Mouse (Mus musculus) kidney, adult 2 months (tissue): Measurements from ENCODE around the gene Col11a1.

Source experiments
- CTCF ChIP-seq: fragments of 200-500 bp; conservative IDR thresholded peaks from 2 replicates; pipeline ENCODE4 v1.5.1; 2011; ENCODE audit warnings: low read depth, mild to moderate bottlenecking, control low read depth, low read length, moderate library complexity, mixed read lengths; ENCODE audit not compliant: insufficient read depth, insufficient read length
- POLR2A ChIP-seq: fragments of 200-500 bp; IDR thresholded peaks from one replicate; pipeline ENCODE4 v1.6.1; 2011; ENCODE audit warnings: low read depth, low read length, control low read depth

GRCm38 (mm10) chr3:114065587-114065986 is 35.2 kb downstream of the Col11a1 start:
- TF ChIP-seq POLR2A (no peak), CTCF (no peak)
